ENCODE assay signal across 17 mouse cellular contexts in genomic region chr7:73319004-73319403, GRCm38 (mm10). TPM values are rescaled to one million over a fixed set of nuclear protein-coding genes. Genes with fewer than 3 reads are reported as not detected.
"Had no signal": no experiment of that assay in that cellular context is flagged by ENCODE, and none has a peak within 500 bp of the region (broad histone marks: within the 10 kb centered on the region; RNA-seq: fewer than 3 reads in every experiment).

No protein-coding gene starts in this region.

- H3K4me3 ChIP-seq: neural tube, embryonic 13.5 days; neural tube, embryonic 15.5 days; stomach, embryonic 15.5 days had no signal

- H3K4me2 ChIP-seq: neural tube, embryonic 13.5 days; neural tube, embryonic 15.5 days; stomach, embryonic 15.5 days had no signal

- H3K9ac ChIP-seq: neural tube, embryonic 13.5 days; neural tube, embryonic 15.5 days; stomach, embryonic 15.5 days had no signal

- H3K9me3 ChIP-seq: neural tube, embryonic 13.5 days; neural tube, embryonic 15.5 days; stomach, embryonic 15.5 days had no signal

- H3K4me1 ChIP-seq: neural tube, embryonic 13.5 days; neural tube, embryonic 15.5 days; stomach, embryonic 15.5 days had no signal

- DNase-seq: retina, postnatal 1 day; right cerebral cortex, adult 18-20 months; right cerebral cortex, postnatal 14 days; right cerebral cortex, postnatal 25 days; right cerebral cortex, postnatal 4 days; spleen, adult 18-20 months; thymus, adult 18-20 months; thymus, adult 2 months; thymus, postnatal 14 days; thymus, postnatal 25 days; thymus, postnatal 36 days; thymus, postnatal 4 days had no signal

- H3K27me3 ChIP-seq: neural tube, embryonic 13.5 days; neural tube, embryonic 15.5 days; stomach, embryonic 15.5 days had no signal

- H3K27ac ChIP-seq: neural tube, embryonic 13.5 days; neural tube, embryonic 15.5 days; stomach, embryonic 15.5 days; stomach, postnatal 0 days had no signal

- H3K36me3 ChIP-seq: neural tube, embryonic 13.5 days; neural tube, embryonic 15.5 days; stomach, embryonic 15.5 days had no signal

RNA-seq across cellular contexts. Expression of gene Rgma, which starts 56.3 kb away (rescaled TPM):
- total RNA-seq: neutrophil, adult 5-6 weeks had no signal
